Mouse (Mus musculus): ENCODE data around the gene Ap1b1.

- TF ChIP-seq CTCF (IDR thresholded peaks at IDR 0.05; ENCODE audit: low read depth), result no peak
- no peak for TF ChIP-seq EP300 (optimal IDR thresholded peaks at IDR 0.05)
Observed at GRCm38 (mm10) chr11:5007186-5007585, 20.6 kb downstream of the Ap1b1 start.
